Mouse (Mus musculus) ovary, postnatal 10 days (tissue): ENCODE data around the gene Zswim4.

ENCODE experiments used
- DNase-seq: peaks from one replicate; pipeline ENCODE4 v3.0.0; 2022; ENCODE audit warnings: low spot score

Zswim4 gene

DNA sequence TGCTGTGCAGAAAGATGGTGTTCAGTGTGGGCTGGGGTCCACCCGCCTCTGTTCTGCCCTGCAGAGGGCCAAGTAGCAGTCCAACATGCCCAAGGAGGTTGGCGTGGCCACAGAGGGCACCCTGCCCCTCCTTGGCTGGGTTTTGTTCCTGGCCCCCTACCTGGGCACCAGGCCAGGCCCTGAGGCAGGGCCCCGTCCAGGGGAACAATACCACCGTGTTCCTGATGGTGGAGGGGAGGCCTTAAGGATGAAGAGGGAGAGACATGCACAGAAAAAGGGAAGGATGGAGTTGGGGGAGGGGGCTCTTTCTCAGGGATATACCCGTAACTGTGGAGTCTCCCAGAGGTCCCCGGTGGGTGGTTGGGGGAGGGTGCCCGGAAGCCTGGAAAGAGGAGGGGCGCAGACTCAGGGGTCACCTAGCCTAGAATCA lies 36.7 kb downstream of the Zswim4 start:
- no peak for DNase-seq

GRCm38 (mm10) chr8:84199348-84200125 lies 37.3 kb downstream of the Zswim4 start:
- no peak for DNase-seq

- no peak for DNase-seq
Observed at GRCm38 (mm10) chr8:84198871-84199270, 38.0 kb downstream of the Zswim4 start.

GRCm38 (mm10) chr8:84197922-84198774 lies 38.7 kb downstream of the Zswim4 start:
- peak; percentile 67 for DNase-seq

GRCm38 (mm10) chr8:84197141-84197921 lies 39.5 kb downstream of the Zswim4 start:
- DNase-seq: peak; percentile 88

DNA sequence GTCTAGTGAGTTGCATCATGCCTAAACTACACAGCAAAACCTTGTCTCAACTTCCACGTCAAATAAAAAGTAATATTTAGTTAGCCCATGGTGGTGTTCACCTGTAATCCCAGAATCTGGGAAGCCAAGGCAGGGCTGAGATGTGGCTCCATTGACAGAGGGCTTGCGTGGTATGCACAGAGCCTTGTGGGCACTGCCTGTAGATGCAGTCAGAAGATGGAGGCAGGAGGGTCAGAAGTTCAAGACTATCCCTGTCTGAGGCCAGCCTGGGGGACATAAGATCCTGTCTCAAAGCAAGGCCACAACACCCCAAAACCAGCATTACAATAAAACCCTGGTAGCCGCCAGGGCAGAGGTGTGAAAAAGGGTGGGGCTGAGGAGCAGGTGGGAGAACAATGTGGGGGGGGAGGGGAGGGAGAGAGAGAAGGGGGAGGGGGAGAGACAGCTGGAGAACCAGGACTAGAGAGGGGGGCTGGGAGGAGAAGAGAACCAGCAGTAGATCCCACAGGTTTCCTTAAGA lies 42.6 kb downstream of the Zswim4 start:
- DNase-seq: no peak

DNA sequence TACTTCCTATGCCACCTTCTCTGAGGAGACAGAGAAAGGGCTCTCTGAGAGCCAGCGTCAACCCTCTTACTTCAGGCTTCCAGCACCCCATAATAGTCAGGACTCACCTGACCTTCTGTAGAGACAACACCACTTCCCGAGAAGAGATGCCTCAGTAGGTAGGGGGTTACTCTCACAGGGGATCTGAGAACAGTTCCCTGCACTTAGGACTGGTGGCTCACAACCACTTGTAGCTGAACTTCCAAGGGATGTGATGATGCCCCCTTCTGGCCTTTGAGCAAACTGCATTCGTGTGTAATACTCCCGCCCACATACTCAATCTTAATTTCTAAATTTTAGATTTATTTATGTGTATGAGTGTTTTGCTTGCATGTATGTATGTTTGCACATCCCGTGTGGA lies 43.3 kb downstream of the Zswim4 start:
- DNase-seq: no peak

DNA sequence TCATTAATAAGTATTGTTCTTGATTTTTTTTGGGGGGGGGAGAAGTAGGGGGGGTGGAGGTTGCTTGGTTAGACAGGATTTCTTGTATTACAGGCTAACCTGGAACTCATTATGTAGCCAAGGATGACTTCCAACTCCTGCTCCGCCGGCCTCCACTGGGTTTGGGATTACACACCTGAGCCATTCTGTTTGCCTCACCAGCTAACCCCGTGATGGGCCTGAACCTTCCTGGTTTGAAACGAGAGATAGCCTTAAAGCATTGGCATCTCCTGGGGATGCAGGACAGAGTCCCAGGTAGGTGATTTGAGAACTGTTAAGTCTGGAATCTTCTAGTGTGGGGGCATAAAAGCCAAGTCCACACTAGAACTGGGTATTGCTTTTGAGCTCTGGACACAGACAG lies 43.7 kb downstream of the Zswim4 start:
- no peak for DNase-seq

- peak; percentile 74 for DNase-seq
Observed at GRCm38 (mm10) chr8:84192555-84192954, 44.3 kb downstream of the Zswim4 start.

- DNase-seq: no peak
Observed at GRCm38 (mm10) chr8:84192023-84192422, 44.8 kb downstream of the Zswim4 start.

DNA sequence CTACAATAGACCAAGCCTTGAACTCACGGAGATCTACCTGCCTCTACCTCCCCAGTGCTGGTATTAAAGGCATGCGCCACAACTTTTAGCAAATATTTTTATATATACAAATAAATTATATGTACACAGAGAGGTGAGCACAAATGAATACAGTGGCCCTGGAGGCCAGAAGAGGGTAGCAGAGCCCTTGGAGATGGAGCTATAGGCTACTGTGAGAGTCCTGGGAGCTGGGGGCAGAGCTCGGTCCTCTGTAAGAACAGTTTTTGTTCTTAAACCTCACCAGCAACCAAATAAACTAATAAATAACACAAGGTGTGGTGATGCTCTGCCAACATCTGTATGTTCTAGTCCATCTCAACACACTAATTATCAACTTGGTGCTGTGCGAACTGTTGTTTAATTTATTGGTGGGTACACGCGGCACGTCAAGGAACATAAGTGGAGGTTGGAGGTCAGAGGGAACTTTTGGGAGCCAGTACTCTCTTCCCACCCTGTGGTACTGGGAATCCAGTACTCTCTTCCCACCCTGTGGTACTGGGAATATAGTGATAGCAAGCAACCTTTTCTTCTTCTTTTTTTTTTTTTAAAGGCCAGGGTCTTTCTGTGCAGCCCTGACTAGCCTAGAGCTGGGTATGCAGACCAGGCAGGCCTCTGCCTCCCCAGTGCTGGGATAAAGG lies 46.5 kb downstream of the Zswim4 start:
- no peak for DNase-seq

DNA sequence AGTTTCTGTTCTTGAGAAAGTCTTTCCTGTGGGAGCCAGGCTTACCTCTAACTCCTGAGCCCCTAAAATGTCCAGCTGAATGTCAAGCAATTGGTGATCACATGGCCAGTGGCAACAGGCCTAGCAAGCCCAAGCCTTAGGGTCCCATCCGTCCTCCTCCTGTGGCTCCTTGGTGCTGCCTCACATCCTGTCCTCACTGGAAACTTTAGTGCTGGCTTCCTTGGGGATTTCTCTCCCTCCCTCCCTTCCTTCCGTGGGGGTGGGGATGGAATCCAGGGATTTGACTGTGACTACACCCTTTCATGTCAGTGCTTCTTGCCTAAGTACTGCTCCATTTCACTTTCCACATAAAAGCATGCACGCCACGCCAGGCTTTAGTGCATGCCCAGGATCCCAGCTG lies 47.3 kb downstream of the Zswim4 start:
- DNase-seq: no peak

DNA sequence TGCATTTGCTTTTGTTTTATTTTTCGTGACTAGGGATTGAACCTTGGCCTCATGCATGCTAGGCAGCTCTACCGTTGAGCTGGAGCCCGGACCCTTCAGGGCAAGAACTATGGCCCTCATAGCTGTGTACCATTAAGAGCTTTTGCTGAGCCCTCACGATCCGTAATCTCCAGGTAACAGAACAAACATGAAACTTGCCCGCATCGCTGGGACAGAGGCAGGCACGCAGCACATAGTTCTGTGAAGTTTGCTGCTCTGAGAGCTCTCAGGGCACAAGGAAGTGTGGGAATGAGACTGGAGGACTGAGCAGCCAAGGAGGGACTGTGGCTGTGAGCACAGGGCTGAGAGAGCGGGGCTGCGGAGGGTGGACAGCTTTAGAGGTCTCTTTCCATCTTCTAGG lies 48.2 kb downstream of the Zswim4 start:
- DNase-seq: no peak

DNA sequence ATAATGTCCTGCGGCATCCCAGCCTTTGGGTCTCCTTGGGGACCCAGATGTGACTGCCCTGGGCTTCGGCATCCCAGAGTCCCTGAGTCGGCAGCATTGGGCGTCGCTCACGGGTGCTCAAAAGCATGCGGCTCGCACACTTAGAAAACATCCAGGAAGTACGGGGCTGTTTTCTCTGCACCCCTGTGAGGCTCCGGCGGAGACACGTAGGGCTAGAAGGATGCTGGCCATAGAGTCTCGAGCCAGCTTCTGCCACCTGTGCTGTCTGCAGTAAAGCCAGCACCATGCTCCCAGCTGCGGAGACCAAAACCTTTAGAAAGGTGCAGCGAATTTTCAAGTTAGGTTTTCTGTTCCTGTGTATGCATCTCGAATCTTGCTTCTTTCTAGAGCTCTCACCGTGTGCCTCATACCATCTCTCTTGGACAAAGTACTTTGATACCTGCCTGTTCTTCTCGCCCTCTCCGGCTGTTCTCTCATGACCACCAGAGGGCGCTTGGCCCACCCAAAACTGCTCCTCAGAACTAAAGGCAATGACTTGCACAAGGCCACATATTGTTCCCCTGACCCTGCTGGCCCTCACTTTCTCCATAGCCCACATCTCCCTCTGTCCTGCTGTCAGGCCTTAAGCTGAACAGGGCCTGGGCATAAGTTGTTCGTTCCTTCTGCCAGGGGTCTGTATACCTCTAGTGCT lies 49.6 kb downstream of the Zswim4 start:
- DNase-seq: no peak

GRCm38 (mm10) chr8:84186547-84186946 lies 50.3 kb downstream of the Zswim4 start:
- no peak for DNase-seq

DNA sequence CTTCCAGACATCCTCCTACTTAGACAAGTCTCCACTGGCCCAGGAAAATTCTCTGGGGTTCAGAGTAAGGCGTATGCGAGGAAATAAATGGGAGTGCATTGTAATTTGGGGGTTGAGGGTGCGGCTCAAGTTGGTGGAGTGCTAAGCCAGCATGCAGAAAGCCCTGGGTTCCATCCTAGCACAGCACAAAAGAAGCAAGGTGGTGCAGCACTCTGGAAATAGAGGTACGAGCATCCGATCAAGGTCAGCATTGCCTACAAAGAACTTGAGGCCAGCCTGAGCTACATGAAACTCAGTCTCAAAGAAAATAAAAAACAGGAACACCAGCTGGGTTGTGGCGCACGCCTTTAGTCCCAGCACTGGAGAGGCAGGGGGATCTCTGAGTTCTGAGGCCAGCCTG lies 51.7 kb downstream of the Zswim4 start, which contains the start of gene Nanos3:
Nanos3 (minus strand) TSS at position 101 of the 400 bp plus-strand sequence.
- no peak for DNase-seq

DNA sequence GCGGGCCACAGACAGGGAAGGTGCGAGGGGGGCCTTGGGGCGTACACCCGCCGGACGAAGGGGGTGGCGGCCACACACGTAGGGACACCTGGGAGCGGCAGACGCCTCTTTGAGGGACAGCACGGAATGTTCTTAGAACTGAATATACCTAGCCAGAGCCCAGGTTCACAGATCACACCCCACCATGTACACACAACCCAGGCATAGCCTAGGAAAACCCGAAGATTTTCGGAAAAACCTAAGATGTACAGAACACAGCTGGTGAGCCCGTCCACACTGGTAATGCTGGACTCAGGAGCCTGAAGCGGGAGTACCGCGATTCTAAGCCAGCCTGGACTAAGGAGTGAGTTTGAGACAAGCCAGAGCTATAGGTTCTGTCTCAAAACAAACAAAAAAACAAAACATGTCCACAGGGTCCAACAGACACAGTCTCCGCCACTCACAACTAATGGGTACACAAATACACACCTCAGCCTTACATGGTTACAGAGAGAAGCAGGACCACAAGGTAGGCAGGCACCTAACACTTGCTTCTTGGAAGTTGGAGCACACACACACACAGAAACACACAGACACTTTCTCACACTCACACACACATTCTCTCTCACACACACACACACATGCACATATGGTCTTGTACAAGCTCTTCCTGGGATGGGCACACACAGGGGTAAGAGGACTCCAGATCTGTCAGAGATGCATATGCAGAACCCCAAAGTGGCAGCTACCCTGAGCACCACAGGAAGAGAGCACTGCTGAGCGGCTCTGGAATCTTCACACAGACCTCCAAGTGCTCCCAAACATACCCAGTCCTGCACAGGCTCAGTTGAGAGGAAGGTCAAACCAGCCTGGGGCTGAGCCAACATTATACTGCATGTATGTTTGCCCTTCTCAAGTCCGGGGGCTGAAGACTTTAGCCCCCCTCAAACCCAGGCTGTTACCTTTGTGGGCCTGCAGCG lies 52.5 kb downstream of the Zswim4 start:
- no peak for DNase-seq

DNA sequence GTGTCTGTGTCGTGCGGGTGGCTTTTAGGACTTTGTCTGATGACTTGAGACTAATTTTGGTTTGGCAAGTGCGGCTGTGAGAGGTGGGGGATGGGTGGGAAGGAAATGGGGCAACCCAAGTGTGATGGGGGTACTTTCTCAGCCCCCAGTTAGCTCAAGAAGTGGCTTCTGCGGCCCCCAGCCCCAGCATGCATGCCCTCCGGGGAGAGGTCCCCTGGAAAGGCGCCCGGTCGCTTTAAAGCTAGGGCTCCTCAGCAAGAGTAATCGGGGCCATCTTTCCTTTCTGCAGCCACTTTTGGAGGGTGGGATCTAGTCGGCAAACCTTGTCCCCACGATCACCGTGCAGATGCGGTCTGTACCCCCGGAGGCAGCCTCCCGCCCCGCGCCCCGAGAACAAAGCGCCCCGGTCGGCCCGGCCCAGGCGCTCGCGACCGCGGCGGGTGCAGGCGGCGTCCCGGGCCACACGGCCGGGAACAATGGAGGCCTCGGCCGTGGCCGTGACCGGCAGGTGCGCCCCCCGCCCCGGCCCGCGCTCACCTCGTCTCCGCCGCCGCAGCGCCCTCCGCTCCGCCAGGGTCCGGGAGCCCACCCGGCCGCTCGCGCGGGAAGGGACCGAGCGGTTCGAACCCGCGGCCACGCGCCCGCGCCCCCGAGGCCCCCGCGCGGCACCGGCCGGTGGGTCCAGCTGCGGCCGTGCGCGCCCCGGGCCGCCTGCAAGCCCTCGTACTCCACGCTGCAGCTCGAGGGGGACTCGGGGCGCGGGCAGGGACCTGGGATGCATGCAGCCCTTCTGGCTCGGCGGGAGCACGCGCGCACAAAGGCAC lies 53.4 kb downstream of the Zswim4 start:
- DNase-seq: peak; percentile 38

- DNase-seq: no peak
Observed at GRCm38 (mm10) chr8:84182833-84183232, 54.0 kb downstream of the Zswim4 start.
